ENCODE assay signal across 16 mouse cellular contexts in genomic region chr1:78425309-78425708, GRCm38 (mm10).
DNase-seq lines count a peak whose midpoint lies in the region; ATAC-seq and TF ChIP-seq lines count a peak whose summit lies in the region.
"Had no signal": no experiment of that assay in that cellular context is flagged by ENCODE, and none has a peak within 500 bp of the region (broad histone marks: within the 10 kb centered on the region; RNA-seq: fewer than 3 reads in every experiment).

No protein-coding gene starts in this region.

- no peak overlapping the region for H3K9ac ChIP-seq in embryonic facial prominence, embryonic 12.5 days
- H3K9ac ChIP-seq in hindbrain, embryonic 13.5 days = no peak overlapping the region
- no peak overlapping the region for H3K9ac ChIP-seq in hindbrain, embryonic 11.5 days (ENCODE audit: low read depth, low read length)
- H3K9ac ChIP-seq in limb, embryonic 11.5 days (ENCODE audit: low read length) = no peak overlapping the region
- no peak overlapping the region for H3K9ac ChIP-seq in CH12.LX (ENCODE audit: insufficient read depth, low read depth)
- H3K9ac ChIP-seq: forebrain, embryonic 13.5 days; neural tube, embryonic 12.5 days had no signal

- no peaks in the 10 kb centered on the region for H3K27me3 ChIP-seq in embryonic facial prominence, embryonic 12.5 days
- H3K27me3 ChIP-seq in embryonic facial prominence, embryonic 10.5 days (replicated peaks; ENCODE audit: low read depth, poor library complexity, severe bottlenecking) = no peaks in the 10 kb centered on the region
- H3K27me3 ChIP-seq in hindbrain, embryonic 13.5 days = no peaks in the 10 kb centered on the region
- H3K27me3 ChIP-seq in hindbrain, embryonic 11.5 days (ENCODE audit: control insufficient read depth, insufficient read depth, low read length) = no peaks in the 10 kb centered on the region
- H3K27me3 ChIP-seq in limb, embryonic 11.5 days (ENCODE audit: control insufficient read depth, insufficient read depth, low read length) = no peaks in the 10 kb centered on the region
- peaks cover 20% of the 10 kb centered on the region; the same call in 1 of the 2 replicates for H3K27me3 ChIP-seq in limb, embryonic 10.5 days (ENCODE audit: low read depth, poor library complexity, severe bottlenecking)
- H3K27me3 ChIP-seq in CH12.LX (replicated peaks) = no peaks in the 10 kb centered on the region
- H3K27me3 ChIP-seq: neural tube, embryonic 12.5 days had no signal

- no peak for TF ChIP-seq EP300 in CH12.LX (IDR thresholded peaks at IDR 0.05; ENCODE audit: low read length)

- 0 out of 2 replicates have a peak, but pooled peaks cover 4% of the 10 kb centered on the region for H3K4me1 ChIP-seq in embryonic facial prominence, embryonic 12.5 days
- H3K4me1 ChIP-seq in embryonic facial prominence, embryonic 10.5 days = peaks cover 13% of the 10 kb centered on the region
- H3K4me1 ChIP-seq in hindbrain, embryonic 13.5 days (replicated peaks) = peaks cover 22% of the 10 kb centered on the region
- 0 out of 2 replicates have a peak, but pooled peaks cover 3% of the 10 kb centered on the region for H3K4me1 ChIP-seq in hindbrain, embryonic 11.5 days (replicated peaks; ENCODE audit: control insufficient read depth, insufficient read depth, low read length)
- peaks cover 9% of the 10 kb centered on the region; the same call in 1 of the 2 replicates for H3K4me1 ChIP-seq in limb, embryonic 11.5 days (ENCODE audit: control insufficient read depth, insufficient read depth, low read length)
- H3K4me1 ChIP-seq in limb, embryonic 10.5 days = peaks cover 31% of the 10 kb centered on the region
- H3K4me1 ChIP-seq in CH12.LX (ENCODE audit: control insufficient read depth in 1 of 2, insufficient read depth in 2 of 2) = peaks cover 22 to 92% of the 10 kb centered on the region in 2 experiments

- in situ Hi-C loops in CH12.LX (cut with MboI; ENCODE audit: low pct_ligation_motif_present, low pct_unique_long_range_greater_than_20kb, low sequenced_read_pairs) = no loop called here

- no peak overlapping the region for H3K4me2 ChIP-seq in embryonic facial prominence, embryonic 12.5 days (replicated peaks)
- no peak overlapping the region for H3K4me2 ChIP-seq in hindbrain, embryonic 13.5 days
- no peak overlapping the region for H3K4me2 ChIP-seq in hindbrain, embryonic 11.5 days (replicated peaks; ENCODE audit: low read depth, low read length)
- H3K4me2 ChIP-seq in limb, embryonic 11.5 days (ENCODE audit: low read depth, severe bottlenecking) = no peak overlapping the region
- H3K4me2 ChIP-seq in CH12.LX (ENCODE audit: insufficient read depth, low read depth, poor library complexity, severe bottlenecking) = no peak overlapping the region
- H3K4me2 ChIP-seq: forebrain, embryonic 13.5 days; neural tube, embryonic 12.5 days had no signal

- 89% methylated on average over 7 of the region's 7 CpGs for WGBS in embryonic facial prominence, embryonic 12.5 days
- WGBS in embryonic facial prominence, embryonic 10.5 days = 92% methylated on average over 7 of the region's 7 CpGs
- WGBS in hindbrain, embryonic 13.5 days = 89% methylated on average over 7 of the region's 7 CpGs
- 92% methylated on average over 7 of the region's 7 CpGs for WGBS in hindbrain, embryonic 11.5 days
- WGBS in limb, embryonic 11.5 days = 93% methylated on average over 7 of the region's 7 CpGs
- WGBS in limb, embryonic 10.5 days = 94% methylated on average over 7 of the region's 7 CpGs

- no peak overlapping the region for H3K4me3 ChIP-seq in embryonic facial prominence, embryonic 12.5 days
- H3K4me3 ChIP-seq in embryonic facial prominence, embryonic 10.5 days = no peak overlapping the region
- H3K4me3 ChIP-seq in hindbrain, embryonic 13.5 days = no peak overlapping the region
- H3K4me3 ChIP-seq in hindbrain, embryonic 11.5 days (ENCODE audit: low read depth, low read length) = no peak overlapping the region
- H3K4me3 ChIP-seq in limb, embryonic 11.5 days (ENCODE audit: low read depth, low read length) = no peak overlapping the region
- no peak overlapping the region for H3K4me3 ChIP-seq in limb, embryonic 10.5 days
- no peak overlapping the region for H3K4me3 ChIP-seq in CH12.LX (replicated peaks in 1 of 3; ENCODE audit: low read depth in 2 of 3, low read length in 2 of 3, poor library complexity in 1 of 3)
- H3K4me3 ChIP-seq: forebrain, embryonic 13.5 days; heart, embryonic 10.5 days; neural tube, embryonic 12.5 days had no signal

- H3K27ac ChIP-seq in embryonic facial prominence, embryonic 12.5 days = peak overlapping the region; percentile 27; the same call in 1 of the 2 replicates
- no peak overlapping the region for H3K27ac ChIP-seq in embryonic facial prominence, embryonic 10.5 days (replicated peaks)
- peak overlapping the region; percentile 8; the same call in 1 of the 2 replicates for H3K27ac ChIP-seq in hindbrain, embryonic 13.5 days
- H3K27ac ChIP-seq in hindbrain, embryonic 11.5 days (ENCODE audit: low read depth, low read length) = no peak overlapping the region
- H3K27ac ChIP-seq in limb, embryonic 11.5 days (replicated peaks; ENCODE audit: low read depth, low read length) = 0 out of 2 replicates have a peak overlapping the region, but pooled peaks have one; percentile 26
- H3K27ac ChIP-seq in limb, embryonic 10.5 days = no peak overlapping the region
- H3K27ac ChIP-seq in CH12.LX (ENCODE audit: insufficient read depth, low read depth) = peak overlapping the region; percentile 12; the same call in 1 of the 2 replicates
- H3K27ac ChIP-seq: forebrain, embryonic 13.5 days; heart, embryonic 10.5 days; neural tube, embryonic 12.5 days; stomach, postnatal 0 days had no signal

- H3K9me3 ChIP-seq in embryonic facial prominence, embryonic 12.5 days = no peaks in the 10 kb centered on the region
- no peaks in the 10 kb centered on the region for H3K9me3 ChIP-seq in embryonic facial prominence, embryonic 10.5 days
- H3K9me3 ChIP-seq in hindbrain, embryonic 13.5 days = no peaks in the 10 kb centered on the region
- H3K9me3 ChIP-seq in hindbrain, embryonic 11.5 days (ENCODE audit: control insufficient read depth, low read length) = no peaks in the 10 kb centered on the region
- H3K9me3 ChIP-seq in limb, embryonic 11.5 days (ENCODE audit: control insufficient read depth, low read length) = no peaks in the 10 kb centered on the region
- no peaks in the 10 kb centered on the region for H3K9me3 ChIP-seq in limb, embryonic 10.5 days (replicated peaks)
- H3K9me3 ChIP-seq in CH12.LX (replicated peaks; ENCODE audit: low read length) = no peaks in the 10 kb centered on the region
- H3K9me3 ChIP-seq: forebrain, embryonic 13.5 days; heart, embryonic 10.5 days; neural tube, embryonic 12.5 days had no signal

- H3K36me3 ChIP-seq in embryonic facial prominence, embryonic 12.5 days = peaks cover 6% of the 10 kb centered on the region; the same call in 1 of the 2 replicates
- peaks cover 49% of the 10 kb centered on the region for H3K36me3 ChIP-seq in embryonic facial prominence, embryonic 10.5 days (replicated peaks)
- H3K36me3 ChIP-seq in hindbrain, embryonic 13.5 days = peaks cover 8% of the 10 kb centered on the region; the same call in 1 of the 2 replicates
- H3K36me3 ChIP-seq in hindbrain, embryonic 11.5 days (ENCODE audit: control insufficient read depth, insufficient read depth, low read length) = no peaks in the 10 kb centered on the region
- H3K36me3 ChIP-seq in limb, embryonic 11.5 days (ENCODE audit: control insufficient read depth, insufficient read depth, low read length) = peaks cover 2% of the 10 kb centered on the region; the same call in 1 of the 2 replicates
- peaks cover 28% of the 10 kb centered on the region for H3K36me3 ChIP-seq in limb, embryonic 10.5 days
- peaks cover 41 to 73% of the 10 kb centered on the region in 2 experiments for H3K36me3 ChIP-seq in CH12.LX (replicated peaks in 1 of 2; ENCODE audit: control insufficient read depth in 1 of 2, insufficient read depth in 1 of 2, low read length in 1 of 2)

- no peaks in the 10 kb centered on the region; the same call in 1 of the 2 replicates for H3K79me2 ChIP-seq in CH12.LX (replicated peaks; ENCODE audit: control insufficient read depth, extremely low read depth, insufficient read depth, poor library complexity, severe bottlenecking)

- dilution Hi-C loops in CH12.LX (cut with MboI; ENCODE audit: extremely low pct_ligation_motif_present, extremely low pct_unique_long_range_greater_than_20kb, low sequenced_read_pairs) = no loop called here

- TF ChIP-seq RAD21 in CH12.LX (IDR thresholded peaks at IDR 0.05; ENCODE audit: low read depth, low read length) = no peak

- no peak for DNase-seq in embryonic facial prominence, embryonic 10.5 days (ENCODE audit: low spot score)
- no peak for DNase-seq in hindbrain, embryonic 11.5 days (ENCODE audit: low spot score)
- DNase-seq in limb, embryonic 11.5 days (ENCODE audit: low spot score) = no peak
- no peak for DNase-seq in limb, embryonic 10.5 days (ENCODE audit: low spot score)
- peak; percentile 44 for DNase-seq in CH12.LX (ENCODE audit: extremely low read depth)
- DNase-seq in left cerebral cortex, postnatal 10 days (ENCODE audit: extremely low spot score in 1 of 2, low spot score in 2 of 2) = no peak
- DNase-seq: cerebellum, adult 11 months; kidney, postnatal 10 days; left cerebral cortex, postnatal 4 days; thymus, postnatal 25 days had no signal

- TF ChIP-seq POLR2A in CH12.LX (IDR thresholded peaks at IDR 0.05; ENCODE audit: low read depth, low read length) = no peak

- no peak for TF ChIP-seq CTCF in CH12.LX (conservative IDR thresholded peaks at IDR 0.05 in 1 of 2, IDR thresholded peaks at IDR 0.05 in 1 of 2; ENCODE audit: low read depth in 2 of 2, low read length in 2 of 2)

- intact Hi-C loops in left cerebral cortex, postnatal 10 days (cut with DNase I) = no loop called here

- no peak for ATAC-seq in embryonic facial prominence, embryonic 12.5 days (ENCODE audit: insufficient number of reproducible peaks, insufficient read depth, low FRiP score, low TSS enrichment)
- no peak for ATAC-seq in hindbrain, embryonic 13.5 days (ENCODE audit: low FRiP score)
- no peak for ATAC-seq in hindbrain, embryonic 11.5 days (ENCODE audit: low FRiP score)
- ATAC-seq in limb, embryonic 11.5 days (ENCODE audit: insufficient number of reproducible peaks, low FRiP score, low TSS enrichment, low read depth) = no peak

TF ChIP-seq in CH12.LX, 34 proteins besides CTCF, POLR2A, EP300 and RAD21 (continues in another document):
- TF ChIP-seq KAT2A (IDR thresholded peaks at IDR 0.05; ENCODE audit: insufficient replicate concordance, low read length) (no peak), JUN (IDR thresholded peaks at IDR 0.05; ENCODE audit: insufficient read depth, low read depth, low read length) (no peak), RCOR1 (conservative IDR thresholded peaks at IDR 0.05; ENCODE audit: low read depth, low read length) (no peak), NRF1 (IDR thresholded peaks at IDR 0.05; ENCODE audit: low read depth, low read length) (no peak), ZNF384 (IDR thresholded peaks at IDR 0.05; ENCODE audit: low read depth, low read length) (no peak), CHD1 (IDR thresholded peaks at IDR 0.05; ENCODE audit: low read depth, low read length) (no peak), MAZ (IDR thresholded peaks at IDR 0.05; ENCODE audit: low read depth, low read length) (no peak), JUND (conservative IDR thresholded peaks at IDR 0.05; ENCODE audit: low read depth, low read length) (no peak), MAX (IDR thresholded peaks at IDR 0.05; ENCODE audit: low read length) (no peak), POLR2AphosphoS2 (IDR thresholded peaks at IDR 0.05; ENCODE audit: low read depth, low read length) (no peak)

Comparison
In these comparisons a context has a peak if more than half of its experiments do, and no peak if none do; other contexts are left out.
1. H3K27ac ChIP-seq: peak in embryonic facial prominence, embryonic 12.5 days (single experiment), hindbrain, embryonic 13.5 days (single experiment), limb, embryonic 11.5 days (single experiment) and CH12.LX (single experiment); none in embryonic facial prominence, embryonic 10.5 days (single experiment), hindbrain, embryonic 11.5 days (single experiment) and limb, embryonic 10.5 days (single experiment).